Mouse (Mus musculus): ENCODE results near the gene Ppp3cb. TPM values are rescaled to one million over a fixed set of nuclear protein-coding genes. Genes with fewer than 3 reads are reported as not detected.

Ppp3cb gene
- total and polyA plus RNA-seq, 3 experiments = 20.4 to 62.9 (median 32.6) TPM

DNA sequence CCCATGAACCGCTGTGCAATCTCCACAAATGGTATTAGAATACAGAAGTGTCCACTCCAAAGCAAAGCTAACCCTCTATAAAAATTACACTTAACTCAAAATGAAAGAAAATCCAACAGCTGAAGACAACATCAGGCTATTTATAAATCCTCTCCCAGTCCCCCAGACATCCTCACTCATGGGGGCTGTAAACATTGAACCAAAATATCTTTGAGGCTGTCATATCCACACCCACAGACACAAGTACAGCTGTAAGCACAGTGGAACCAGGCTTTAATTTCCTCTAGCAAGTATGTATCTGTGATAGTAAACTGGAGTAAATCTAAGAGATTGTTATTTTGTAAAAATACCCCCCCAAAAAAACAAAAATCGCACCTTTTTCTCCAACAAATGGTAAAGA lies 26.2 kb downstream of the Ppp3cb start:
- Histone ChIP-seq H3K36me3 (ENCODE audit: control insufficient read depth in 1 of 2, insufficient read depth in 2 of 2, low read length in 2 of 2) (peaks cover 0 to 28% of the 10 kb centered on the region in 2 experiments; a peak in 2 of 4 replicates), H3K9ac (ENCODE audit: control insufficient read depth, low read depth, low read length, poor library complexity, severe bottlenecking) (no peak overlapping the region), H3K79me2 (ENCODE audit: control insufficient read depth, insufficient read depth, low read length, poor library complexity) (no peaks in the 10 kb centered on the region), H3K27ac (ENCODE audit: control insufficient read depth, low read depth, low read length) (no peak overlapping the region), H3K9me3 (replicated peaks; ENCODE audit: insufficient read depth, low read length) (no peaks in the 10 kb centered on the region), H3K27me3 (ENCODE audit: control insufficient read depth in 1 of 2, insufficient read depth in 2 of 2, low read length in 2 of 2) (no peaks in the 10 kb centered on the region), H3K4me1 (ENCODE audit: control insufficient read depth in 1 of 2, insufficient read depth in 2 of 2, low read length in 2 of 2) (no peaks in the 10 kb centered on the region), H3K4me3 (ENCODE audit: control insufficient read depth in 1 of 2, insufficient read depth in 1 of 2, low read depth in 2 of 2, low read length in 2 of 2) (no peak overlapping the region)
- DNase-seq (ENCODE audit: low read depth, low spot score) = no peak
- TF ChIP-seq MAX (IDR thresholded peaks at IDR 0.05; ENCODE audit: low read length) (no peak), TAL1 (IDR thresholded peaks at IDR 0.05; ENCODE audit: low read length) (no peak), MYC (IDR thresholded peaks at IDR 0.05; ENCODE audit: low read depth, low read length) (no peak), USF1 (IDR thresholded peaks at IDR 0.05; ENCODE audit: low read depth, low read length) (no peak), MXI1 (IDR thresholded peaks at IDR 0.05; ENCODE audit: low read depth, low read length) (no peak), KAT2A (conservative IDR thresholded peaks at IDR 0.05; ENCODE audit: low read depth, low read length) (no peak), SMC3 (IDR thresholded peaks at IDR 0.05; ENCODE audit: low read depth, low read length) (no peak), ELF1 (IDR thresholded peaks at IDR 0.05; ENCODE audit: low read depth, low read length) (no peak), MAZ (IDR thresholded peaks at IDR 0.05; ENCODE audit: low read depth, low read length) (no peak), POLR2AphosphoS2 (IDR thresholded peaks at IDR 0.05; ENCODE audit: low read length) (no peak), CHD2 (IDR thresholded peaks at IDR 0.05; ENCODE audit: low read length) (no peak), CHD1 (IDR thresholded peaks at IDR 0.05; ENCODE audit: low read depth, low read length) (no peak), POLR2AphosphoS5 (IDR thresholded peaks at IDR 0.05; ENCODE audit: borderline replicate concordance, low read depth, low read length) (no peak), RCOR1 (IDR thresholded peaks at IDR 0.05; ENCODE audit: low read depth, low read length) (no peak), TBP (IDR thresholded peaks at IDR 0.05; ENCODE audit: low read depth, low read length) (no peak)

DNA sequence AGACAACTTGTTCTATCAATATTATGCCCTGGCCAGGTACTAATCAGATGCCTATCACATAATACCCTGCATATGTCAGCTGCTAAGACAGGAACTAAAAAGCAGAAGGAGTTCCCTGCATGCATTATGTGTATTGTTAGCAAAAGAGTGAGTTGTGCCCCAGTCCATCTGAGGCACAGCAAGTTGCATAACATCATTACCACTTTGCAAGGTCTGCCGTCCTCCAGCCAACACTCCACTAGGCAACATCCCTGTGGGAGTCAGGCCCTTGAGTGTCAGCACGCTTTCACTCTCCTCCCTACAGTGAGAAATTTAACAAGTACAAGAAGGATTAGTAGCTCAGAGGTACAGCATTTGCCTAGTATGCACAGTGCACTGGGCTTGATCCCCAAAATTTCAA lies 37.9 kb downstream of the Ppp3cb start:
- no peaks in the 10 kb centered on the region for H3K9me3 ChIP-seq (replicated peaks; ENCODE audit: insufficient read depth, low read length)
- H3K27me3 ChIP-seq (ENCODE audit: control insufficient read depth in 1 of 2, insufficient read depth in 2 of 2, low read length in 2 of 2) = no peaks in the 10 kb centered on the region
- peak; percentile 12 for DNase-seq (ENCODE audit: low read depth, low spot score)
- H3K27ac ChIP-seq (ENCODE audit: control insufficient read depth, low read depth, low read length) = no peak overlapping the region
- no peak for TF ChIP-seq MYB (IDR thresholded peaks at IDR 0.05; ENCODE audit: low read depth, low read length)
- TF ChIP-seq MAX (IDR thresholded peaks at IDR 0.05; ENCODE audit: low read length) = no peak
- TF ChIP-seq MAZ (IDR thresholded peaks at IDR 0.05; ENCODE audit: low read depth, low read length) = no peak
- TF ChIP-seq EP300 (IDR thresholded peaks at IDR 0.05; ENCODE audit: low read depth in 1 of 2, low read length in 2 of 2) = no peak
- no peak for TF ChIP-seq RCOR1 (IDR thresholded peaks at IDR 0.05; ENCODE audit: low read depth, low read length)
- H3K36me3 ChIP-seq (ENCODE audit: control insufficient read depth in 1 of 2, insufficient read depth in 2 of 2, low read length in 2 of 2) = peaks cover 5 to 26% of the 10 kb centered on the region in 2 experiments
- H3K79me2 ChIP-seq (ENCODE audit: control insufficient read depth, insufficient read depth, low read length, poor library complexity) = no peaks in the 10 kb centered on the region
- no peak overlapping the region for H3K9ac ChIP-seq (ENCODE audit: control insufficient read depth, low read depth, low read length, poor library complexity, severe bottlenecking)
- H3K4me1 ChIP-seq (ENCODE audit: control insufficient read depth in 1 of 2, insufficient read depth in 2 of 2, low read length in 2 of 2) = peaks cover 3 to 4% of the 10 kb centered on the region in 2 experiments; a peak in 3 of 4 replicates
- no peak overlapping the region for H3K4me3 ChIP-seq (ENCODE audit: control insufficient read depth in 1 of 2, insufficient read depth in 1 of 2, low read depth in 2 of 2, low read length in 2 of 2)

Data from MEL (cell line).